Mouse (Mus musculus) intestine, embryonic 16.5 days (tissue): ENCODE measurements around the gene Jakmip3. TPM values are rescaled to one million over a fixed set of nuclear protein-coding genes. Genes with fewer than 3 reads are reported as not detected.

Experiments used
- ATAC-seq: fragments of 200-750 bp; cut with Nextera tagmentation; 2 replicates; pipeline ENCODE4 v1.8.0; 2017; ENCODE audit warnings: moderate TSS enrichment, moderate library complexity
- H3K27ac ChIP-seq: fragments of 300-500 bp; sonication (generic); 2 replicates; pipeline ENCODE4 v1.5.1; 2014; ENCODE audit warnings: mild to moderate bottlenecking, low read length
- H3K27me3 ChIP-seq: fragments of 300-500 bp; sonication (generic); replicated peaks from 2 replicates; pipeline ENCODE4 v1.6.1; 2014; ENCODE audit warnings: low read length, control low read depth, mixed read lengths; ENCODE audit not compliant: control insufficient read depth, insufficient read depth
- H3K36me3 ChIP-seq: fragments of 300-500 bp; sonication (generic); 2 replicates; pipeline ENCODE4 v1.6.1; 2014; ENCODE audit warnings: low read length, control low read depth; ENCODE audit not compliant: control insufficient read depth, insufficient read depth
- H3K4me1 ChIP-seq: fragments of 300-500 bp; sonication (generic); 2 replicates; pipeline ENCODE4 v1.6.1; 2014; ENCODE audit warnings: low read length, control low read depth, mixed read lengths; ENCODE audit not compliant: control insufficient read depth, insufficient read depth
- H3K4me2 ChIP-seq: fragments of 300-500 bp; sonication (generic); 2 replicates; pipeline ENCODE4 v1.6.1; 2014; ENCODE audit warnings: low read depth, low read length, control low read depth
- H3K4me3 ChIP-seq: fragments of 300-500 bp; sonication (generic); 2 replicates; pipeline ENCODE4 v1.5.1; 2014; ENCODE audit warnings: mild to moderate bottlenecking, low read length
- H3K9ac ChIP-seq: fragments of 300-500 bp; sonication (generic); 2 replicates; pipeline ENCODE4 v1.6.1; 2014; ENCODE audit warnings: low read depth, low read length
- H3K9me3 ChIP-seq: fragments of 300-500 bp; sonication (generic); 2 replicates; pipeline ENCODE4 v1.6.1; 2016; ENCODE audit warnings: low read length, control low read depth; ENCODE audit not compliant: control insufficient read depth
- WGBS: fragments of 180-500 bp; shearing (Covaris S2); extraction: QIAGEN DNeasy Blood & Tissue Kit; methylation state at CpG from one replicate; pipeline ENCODE4 v1.1.7; 2014; 5-methylcytosine and 5-hydroxymethylcytosine counted together
- polyA plus RNA-seq: library from polyadenylated mRNA; unstranded; fragments of >200 nt; fragmentation: Nextera tagmentation; extraction: Ambion mirVana; gene quantifications from 2 replicates; pipeline ENCODE4 v1.2.1, GENCODE M21; 2015

Jakmip3 gene
- polyA plus RNA-seq, 1 experiment from 2014 or later, result 0.10 TPM

DNA sequence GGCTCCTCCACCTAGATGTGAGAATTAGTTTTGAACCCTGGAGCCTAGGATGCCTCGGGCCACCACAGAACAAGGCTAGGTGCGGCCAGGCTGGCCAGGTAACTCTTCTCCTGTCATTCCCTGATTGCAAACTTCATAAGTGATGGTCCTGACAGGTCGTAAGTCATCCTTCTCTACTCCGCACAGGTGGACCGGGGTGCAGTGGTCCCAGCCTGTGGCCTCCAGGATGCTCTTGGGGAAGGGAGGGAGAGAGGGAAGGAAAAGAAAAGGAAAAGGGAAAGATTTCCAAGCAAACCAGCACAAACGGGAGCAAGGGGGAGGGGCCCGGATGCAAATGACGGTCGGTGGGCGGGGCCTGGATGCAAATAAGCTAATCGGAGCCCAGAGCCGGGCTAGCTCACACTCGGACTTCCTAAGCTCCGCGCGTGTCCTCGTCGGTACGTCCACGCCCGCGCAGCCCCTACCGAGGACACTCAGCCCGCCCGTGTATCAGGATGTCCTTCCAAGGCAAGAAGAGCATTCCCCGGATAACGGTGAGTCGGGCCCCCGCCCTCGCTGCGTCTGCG lies 145.2 kb downstream of the Jakmip3 start, which contains the start of gene Dpysl4:
Dpysl4 (plus strand) TSS at position 373 of the 566 bp plus-strand sequence.
- ATAC-seq, result peak; percentile 83
- no peaks in the 10 kb centered on the region for H3K36me3 ChIP-seq
- H3K9me3 ChIP-seq, result peaks cover 2% of the 10 kb centered on the region; the same call in 1 of the 2 replicates
- 0 out of 2 replicates have a peak, but pooled peaks cover 2% of the 10 kb centered on the region for H3K4me1 ChIP-seq
- 5% methylated on average over 32 of the region's 32 CpGs for WGBS
- H3K27ac ChIP-seq, result no peak within 1 kb of the TSS
- peaks cover 23% of the 10 kb centered on the region for H3K27me3 ChIP-seq
- H3K9ac ChIP-seq, result peak within 1 kb of the TSS; percentile 74
- H3K4me3 ChIP-seq, result peak within 1 kb of the TSS; percentile 64
- H3K4me2 ChIP-seq, result peak within 1 kb of the TSS; percentile 80

DNA sequence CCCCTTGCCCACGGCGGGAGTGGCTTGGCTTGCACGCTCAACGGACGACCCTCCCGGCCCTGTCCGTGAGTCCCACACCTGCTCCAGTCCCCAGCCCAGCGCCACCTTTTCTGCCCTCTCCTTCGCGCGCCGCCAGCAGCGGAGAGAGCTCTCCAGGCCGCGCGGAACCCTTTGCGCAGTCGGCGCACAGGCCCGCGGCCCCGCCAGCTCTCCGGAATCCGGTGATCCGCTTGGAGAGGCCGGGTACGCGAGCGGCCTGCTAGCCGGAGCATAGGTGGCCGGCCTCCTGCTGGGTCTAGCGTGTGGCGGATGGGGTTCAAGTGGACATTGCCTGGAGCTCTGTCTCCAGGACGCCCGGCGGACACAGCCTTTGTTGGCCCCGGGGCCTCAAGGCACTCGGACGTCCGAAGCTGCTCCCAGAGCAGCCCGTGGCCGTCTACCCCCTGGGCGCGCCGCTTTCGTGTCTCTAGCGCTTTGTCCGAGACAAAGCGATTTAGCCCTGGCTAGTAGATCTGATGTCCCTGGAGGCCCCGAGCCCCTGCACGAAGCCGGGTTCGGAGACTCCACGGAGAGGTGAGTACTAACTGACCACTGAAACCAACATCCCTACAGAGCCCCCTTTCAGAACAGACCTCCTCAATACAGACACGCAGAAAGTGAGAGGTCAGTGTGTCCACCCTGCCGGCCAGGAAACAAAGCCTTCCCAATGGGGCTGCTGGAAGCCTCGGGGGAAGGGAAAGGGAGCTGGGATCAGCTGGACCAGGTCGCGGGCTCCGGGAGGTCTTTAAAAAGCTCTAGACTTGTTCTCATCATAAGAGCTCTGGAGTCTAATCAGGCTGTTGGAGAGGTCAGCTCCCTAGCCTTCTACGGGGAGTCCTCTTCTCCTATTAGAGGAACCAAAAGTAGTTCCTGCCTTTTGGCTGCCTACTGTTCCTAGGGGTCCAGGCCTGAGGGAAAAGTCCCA lies 145.9 kb downstream of the Jakmip3 start:
- Histone ChIP-seq H3K9ac (peak overlapping the region; percentile 74), H3K4me1 (0 out of 2 replicates have a peak, but pooled peaks cover 2% of the 10 kb centered on the region), H3K27me3 (peaks cover 23% of the 10 kb centered on the region), H3K4me3 (peak overlapping the region; percentile 64), H3K27ac (no peak overlapping the region), H3K4me2 (peak overlapping the region; percentile 80), H3K36me3 (no peaks in the 10 kb centered on the region), H3K9me3 (no peaks in the 10 kb centered on the region)
- peak; percentile 77 for ATAC-seq
- 3% methylated on average over 61 of the region's 61 CpGs for WGBS

DNA sequence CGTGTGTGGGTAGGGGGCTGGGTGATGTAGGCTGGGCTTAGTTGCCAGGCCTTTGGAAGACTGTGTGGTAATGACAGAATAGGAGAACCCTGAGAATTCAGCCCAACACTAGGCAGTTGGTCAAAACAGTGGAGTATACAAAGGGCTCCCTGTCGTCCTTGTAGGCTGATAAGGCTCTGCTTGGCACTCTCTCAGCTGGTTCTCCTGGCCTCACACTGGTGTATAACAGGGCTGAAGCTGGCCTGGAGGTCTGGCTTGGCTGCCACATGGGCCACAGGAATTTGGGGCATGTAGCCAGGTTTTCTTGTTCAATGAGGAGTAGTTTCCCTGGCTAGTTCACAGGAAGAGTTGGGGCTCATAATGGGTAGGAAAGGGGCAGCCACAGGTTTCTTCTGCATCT lies 147.3 kb downstream of the Jakmip3 start:
- 56% methylated on average over 2 of the region's 2 CpGs for WGBS
- Histone ChIP-seq H3K9me3 (no peaks in the 10 kb centered on the region), H3K9ac (no peak overlapping the region), H3K4me1 (0 out of 2 replicates have a peak, but pooled peaks cover 2% of the 10 kb centered on the region), H3K27ac (no peak overlapping the region), H3K4me3 (no peak overlapping the region), H3K27me3 (peaks cover 23% of the 10 kb centered on the region), H3K4me2 (no peak overlapping the region), H3K36me3 (no peaks in the 10 kb centered on the region)
- ATAC-seq, result no peak

DNA sequence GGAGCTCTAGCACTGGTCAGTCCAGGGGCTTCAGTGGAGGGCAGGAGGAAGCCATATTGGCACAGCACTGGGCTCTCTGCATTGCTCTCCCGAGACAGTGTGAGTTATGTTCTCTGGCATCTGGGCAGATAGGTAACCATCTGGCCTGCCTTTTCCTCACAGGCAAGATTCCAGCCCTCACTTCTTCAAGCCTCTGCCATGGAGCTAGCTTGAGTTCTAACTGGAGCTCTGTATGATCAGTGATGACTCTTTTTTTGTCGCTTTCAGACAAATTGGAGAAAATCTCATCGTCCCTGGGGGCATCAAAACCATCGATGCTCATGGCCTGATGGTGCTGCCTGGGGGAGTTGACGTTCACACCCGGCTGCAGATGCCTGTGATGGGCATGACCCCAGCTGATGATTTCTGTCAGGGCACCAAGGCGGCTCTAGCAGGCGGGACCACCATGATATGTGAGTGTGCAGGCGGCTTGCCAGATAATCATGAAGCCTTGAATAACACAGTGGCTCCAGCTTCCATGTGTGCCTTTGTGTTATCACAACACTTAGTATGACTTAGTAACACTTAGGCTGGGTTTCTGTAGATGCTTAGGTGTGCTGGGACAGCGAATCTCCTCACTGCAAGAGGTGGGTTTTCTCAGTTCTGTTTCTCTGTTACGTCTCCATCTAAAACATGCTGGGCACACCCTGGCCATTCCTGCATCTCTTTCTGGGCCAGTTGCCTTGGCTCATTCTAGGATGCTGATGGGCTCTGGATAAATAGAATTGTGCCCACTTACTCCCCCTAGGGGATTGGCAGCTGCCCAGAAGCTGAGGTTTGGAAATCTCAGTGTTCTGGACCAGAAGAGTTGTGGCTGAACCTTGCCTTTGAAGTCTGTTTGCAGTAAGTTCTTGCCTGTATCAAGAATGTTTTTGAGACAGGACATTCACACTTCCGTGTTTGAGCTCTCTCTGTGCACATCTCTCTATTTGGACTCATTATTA lies 149.7 kb downstream of the Jakmip3 start:
- H3K9me3 ChIP-seq, result no peaks in the 10 kb centered on the region
- 0 out of 2 replicates have a peak, but pooled peaks cover 2% of the 10 kb centered on the region for H3K4me1 ChIP-seq
- 82% methylated on average over 12 of the region's 12 CpGs for WGBS
- no peak overlapping the region for H3K4me2 ChIP-seq
- H3K27me3 ChIP-seq, result peaks cover 19% of the 10 kb centered on the region
- H3K4me3 ChIP-seq, result no peak overlapping the region
- no peaks in the 10 kb centered on the region for H3K36me3 ChIP-seq
- no peak for ATAC-seq
- no peak overlapping the region for H3K9ac ChIP-seq
- no peak overlapping the region for H3K27ac ChIP-seq

DNA sequence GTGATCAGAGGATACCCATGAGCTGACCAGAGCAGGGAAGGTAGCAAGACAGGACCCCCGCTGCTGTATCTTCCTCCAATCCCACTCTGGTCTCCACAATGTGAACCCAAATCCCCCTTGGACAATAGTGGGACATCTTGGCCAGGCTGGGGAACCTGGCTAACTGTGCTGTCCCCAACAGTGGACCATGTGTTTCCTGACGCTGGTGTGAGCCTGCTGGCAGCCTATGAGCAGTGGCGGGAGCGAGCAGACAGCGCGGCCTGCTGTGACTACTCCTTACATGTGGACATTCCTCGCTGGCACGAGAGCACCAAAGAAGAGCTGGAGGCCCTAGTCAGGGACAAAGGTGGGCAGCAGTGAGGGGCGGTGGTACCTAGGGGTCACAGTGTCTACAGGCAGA lies 151.2 kb downstream of the Jakmip3 start:
- 89% methylated on average over 9 of the region's 9 CpGs for WGBS

DNA sequence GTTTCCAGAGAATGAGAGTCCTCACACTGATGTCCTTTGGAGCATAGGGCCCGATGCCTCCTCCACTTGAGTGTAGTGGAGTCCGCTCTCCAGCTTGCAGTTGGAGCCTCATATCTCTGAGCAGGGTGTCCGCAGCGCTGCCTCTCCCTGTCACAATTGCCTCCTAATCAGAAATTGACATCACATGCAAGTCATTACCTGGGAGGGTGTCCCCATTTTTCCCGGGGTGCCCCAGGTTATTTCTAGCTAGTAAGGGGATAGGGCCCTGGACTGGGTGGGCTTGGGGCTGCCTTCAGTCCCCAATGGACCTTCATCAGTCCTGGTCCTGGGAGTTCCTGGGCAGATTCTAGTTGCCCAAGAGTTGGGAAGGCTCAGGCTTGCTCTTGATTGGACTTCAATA lies 152.1 kb downstream of the Jakmip3 start:
- ATAC-seq, result no peak
- H3K4me3 ChIP-seq, result no peak overlapping the region
- H3K36me3 ChIP-seq, result no peaks in the 10 kb centered on the region
- no peaks in the 10 kb centered on the region for H3K9me3 ChIP-seq
- no peak overlapping the region for H3K9ac ChIP-seq
- H3K27ac ChIP-seq, result no peak overlapping the region
- H3K4me1 ChIP-seq, result no peaks in the 10 kb centered on the region
- WGBS, result 86% methylated on average over 5 of the region's 5 CpGs
- H3K4me2 ChIP-seq, result no peak overlapping the region
- H3K27me3 ChIP-seq, result no peaks in the 10 kb centered on the region

More for the DNA sequence above, 151.2 kb downstream of the Jakmip3 start:
- Histone ChIP-seq H3K36me3 (no peaks in the 10 kb centered on the region), H3K9ac (no peak overlapping the region), H3K4me2 (no peak overlapping the region), H3K27ac (no peak overlapping the region), H3K27me3 (peaks cover 6% of the 10 kb centered on the region; the same call in 1 of the 2 replicates), H3K4me3 (no peak overlapping the region), H3K4me1 (no peaks in the 10 kb centered on the region), H3K9me3 (no peaks in the 10 kb centered on the region)
- no peak for ATAC-seq

DNA sequence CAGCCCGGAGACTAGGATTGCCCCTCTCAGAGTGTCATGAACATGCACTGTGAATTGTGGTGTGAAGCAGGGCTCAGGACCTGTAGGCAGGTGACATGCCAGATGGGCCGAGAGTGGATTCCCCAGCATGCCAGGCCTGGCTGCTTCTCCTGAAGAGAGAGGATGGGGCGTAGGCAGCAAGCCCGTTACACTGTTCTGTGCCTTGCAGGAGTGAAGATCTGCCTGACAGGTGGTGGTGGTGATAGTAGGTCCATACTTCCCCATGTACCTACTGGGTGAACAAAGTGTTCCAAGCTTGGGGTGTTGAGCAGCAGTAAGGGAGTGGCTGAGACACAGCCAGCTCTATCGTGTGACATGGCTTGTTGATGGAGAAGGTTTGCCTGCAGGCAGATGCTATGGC lies 152.6 kb downstream of the Jakmip3 start:
- Histone ChIP-seq H3K4me2 (no peak overlapping the region), H3K27me3 (no peaks in the 10 kb centered on the region), H3K9me3 (no peaks in the 10 kb centered on the region), H3K9ac (no peak overlapping the region), H3K36me3 (no peaks in the 10 kb centered on the region), H3K27ac (no peak overlapping the region), H3K4me3 (no peak overlapping the region), H3K4me1 (no peaks in the 10 kb centered on the region)
- 77% methylated on average over 5 of the region's 5 CpGs for WGBS
- ATAC-seq, result no peak

DNA sequence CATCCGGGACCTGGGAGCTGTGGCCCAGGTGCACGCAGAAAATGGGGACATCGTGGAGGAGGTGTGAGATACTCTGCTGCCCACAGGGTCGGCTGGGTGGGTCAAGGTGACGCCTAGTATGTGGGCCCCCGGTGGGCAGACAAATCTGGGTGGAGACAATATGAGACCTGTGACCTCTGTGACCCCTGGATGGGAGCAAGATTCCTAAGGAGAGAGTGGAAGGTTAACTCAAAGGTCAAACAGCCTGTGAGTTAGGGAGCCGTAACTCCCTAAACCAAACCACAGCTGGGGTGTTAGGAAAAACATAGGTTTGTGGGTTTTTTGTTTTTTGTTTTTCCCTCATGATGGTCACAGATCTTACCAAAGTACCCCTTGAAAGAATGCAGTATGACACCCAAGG lies 153.3 kb downstream of the Jakmip3 start:
- no peaks in the 10 kb centered on the region for H3K27me3 ChIP-seq
- H3K4me2 ChIP-seq, result no peak overlapping the region
- H3K36me3 ChIP-seq, result no peaks in the 10 kb centered on the region
- no peak for ATAC-seq
- no peaks in the 10 kb centered on the region for H3K4me1 ChIP-seq
- no peak overlapping the region for H3K4me3 ChIP-seq
- no peak overlapping the region for H3K9ac ChIP-seq
- no peaks in the 10 kb centered on the region for H3K9me3 ChIP-seq
- WGBS, result 73% methylated on average over 7 of the region's 7 CpGs
- H3K27ac ChIP-seq, result no peak overlapping the region
